Mouse (Mus musculus) embryonic facial prominence, embryonic 15.5 days (tissue): ENCODE data around the gene Etfdh. TPM values are rescaled to one million over a fixed set of nuclear protein-coding genes. Genes with fewer than 3 reads are reported as not detected.
A peak's percentile ranks its signal among the peaks of the same experiment; 100 is the strongest.
"Not testable (repeated sequence)": the region's sequence is repeated elsewhere in the genome, so short reads cannot be mapped to it uniquely, and the experiment has no call there.

ENCODE experiments used
- ATAC-seq: fragments of 200-750 bp; cut with Nextera tagmentation; 2 replicates; pipeline ENCODE4 v1.8.0; 2017; ENCODE audit warnings: low read depth, moderate TSS enrichment; ENCODE audit not compliant: insufficient number of reproducible peaks, low FRiP score, low TSS enrichment
- H3K27ac ChIP-seq: fragments of 300-500 bp; sonication (generic); replicated peaks from 2 replicates; pipeline ENCODE4 v1.5.1; 2015; ENCODE audit warnings: mild to moderate bottlenecking, inconsistent platforms
- H3K27me3 ChIP-seq: fragments of 300-500 bp; sonication (generic); 2 replicates; pipeline ENCODE4 v1.6.1; 2015; ENCODE audit warnings: inconsistent platforms
- H3K36me3 ChIP-seq: fragments of 300-500 bp; sonication (generic); 2 replicates; pipeline ENCODE4 v1.6.1; 2015; ENCODE audit warnings: mild to moderate bottlenecking, inconsistent platforms
- H3K4me1 ChIP-seq: fragments of 300-500 bp; sonication (generic); 2 replicates; pipeline ENCODE4 v1.6.1; 2015; ENCODE audit warnings: inconsistent platforms
- H3K4me2 ChIP-seq: fragments of 300-500 bp; sonication (generic); replicated peaks from 2 replicates; pipeline ENCODE4 v1.6.1; 2015; ENCODE audit warnings: mild to moderate bottlenecking, inconsistent platforms
- H3K4me3 ChIP-seq: fragments of 300-500 bp; sonication (generic); replicated peaks from 2 replicates; pipeline ENCODE4 v1.5.1; 2015; ENCODE audit warnings: mild to moderate bottlenecking, inconsistent platforms
- H3K9ac ChIP-seq: fragments of 300-500 bp; sonication (generic); 2 replicates; pipeline ENCODE4 v1.6.1; 2015; ENCODE audit warnings: inconsistent platforms
- H3K9me3 ChIP-seq: fragments of 300-500 bp; sonication (generic); replicated peaks from 2 replicates; pipeline ENCODE4 v1.6.1; 2016; ENCODE audit warnings: inconsistent platforms
- WGBS: fragments of 180-500 bp; shearing (Covaris S2); methylation state at CpG from one replicate; pipeline ENCODE4 v1.1.7; 2015; 5-methylcytosine and 5-hydroxymethylcytosine counted together
- polyA plus RNA-seq: library from polyadenylated mRNA; unstranded; fragments of >200 nt; fragmentation: Nextera tagmentation; extraction: Ambion mirVana; gene quantifications from 2 replicates; pipeline ENCODE4 v1.2.1, GENCODE M21; 2015

Gene Etfdh
- polyA plus RNA-seq, 1 experiment from 2014 or later = 54.6 TPM

GRCm38 (mm10) chr3:79576865-79577264, 52.4 kb downstream of the Etfdh start:
- ATAC-seq = 0 out of 2 replicates have a peak, but pooled peaks have one; percentile 61
- 31% methylated on average over 5 of the region's 5 CpGs for WGBS
- H3K27ac ChIP-seq = no peak overlapping the region
- no peak overlapping the region for H3K4me2 ChIP-seq
- H3K27me3 ChIP-seq = no peaks in the 10 kb centered on the region
- no peaks in the 10 kb centered on the region for H3K9me3 ChIP-seq
- no peak overlapping the region for H3K4me3 ChIP-seq
- 0 out of 2 replicates have a peak, but pooled peaks cover 4% of the 10 kb centered on the region for H3K4me1 ChIP-seq
- no peak overlapping the region for H3K9ac ChIP-seq
- H3K36me3 ChIP-seq = no peaks in the 10 kb centered on the region

DNA sequence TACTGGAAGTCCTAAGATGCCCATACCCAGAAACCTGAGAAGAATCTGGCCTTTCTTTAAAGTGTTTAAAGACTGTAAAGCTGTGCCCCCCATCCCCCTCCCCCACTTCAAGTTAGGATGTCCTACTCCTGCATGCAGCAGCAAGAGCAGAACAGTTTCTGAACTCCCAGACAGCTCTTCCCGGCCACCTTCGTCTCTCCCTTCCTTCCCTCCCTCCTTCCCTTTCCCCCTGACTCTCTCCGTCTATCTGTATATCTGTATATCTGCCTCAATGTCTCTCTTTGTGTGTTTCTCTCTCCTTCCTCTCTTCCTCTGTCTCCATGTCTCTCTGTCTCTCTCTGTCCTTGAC, 52.9 kb downstream of the Etfdh start:
- Histone ChIP-seq H3K36me3 (no peaks in the 10 kb centered on the region), H3K27me3 (no peaks in the 10 kb centered on the region), H3K27ac (no peak overlapping the region), H3K4me1 (0 out of 2 replicates have a peak, but pooled peaks cover 4% of the 10 kb centered on the region), H3K4me3 (no peak overlapping the region), H3K4me2 (peak overlapping the region; percentile 25), H3K9me3 (no peaks in the 10 kb centered on the region), H3K9ac (no peak overlapping the region)
- WGBS = 18% methylated on average over 3 of the region's 3 CpGs
- ATAC-seq = no peak

DNA sequence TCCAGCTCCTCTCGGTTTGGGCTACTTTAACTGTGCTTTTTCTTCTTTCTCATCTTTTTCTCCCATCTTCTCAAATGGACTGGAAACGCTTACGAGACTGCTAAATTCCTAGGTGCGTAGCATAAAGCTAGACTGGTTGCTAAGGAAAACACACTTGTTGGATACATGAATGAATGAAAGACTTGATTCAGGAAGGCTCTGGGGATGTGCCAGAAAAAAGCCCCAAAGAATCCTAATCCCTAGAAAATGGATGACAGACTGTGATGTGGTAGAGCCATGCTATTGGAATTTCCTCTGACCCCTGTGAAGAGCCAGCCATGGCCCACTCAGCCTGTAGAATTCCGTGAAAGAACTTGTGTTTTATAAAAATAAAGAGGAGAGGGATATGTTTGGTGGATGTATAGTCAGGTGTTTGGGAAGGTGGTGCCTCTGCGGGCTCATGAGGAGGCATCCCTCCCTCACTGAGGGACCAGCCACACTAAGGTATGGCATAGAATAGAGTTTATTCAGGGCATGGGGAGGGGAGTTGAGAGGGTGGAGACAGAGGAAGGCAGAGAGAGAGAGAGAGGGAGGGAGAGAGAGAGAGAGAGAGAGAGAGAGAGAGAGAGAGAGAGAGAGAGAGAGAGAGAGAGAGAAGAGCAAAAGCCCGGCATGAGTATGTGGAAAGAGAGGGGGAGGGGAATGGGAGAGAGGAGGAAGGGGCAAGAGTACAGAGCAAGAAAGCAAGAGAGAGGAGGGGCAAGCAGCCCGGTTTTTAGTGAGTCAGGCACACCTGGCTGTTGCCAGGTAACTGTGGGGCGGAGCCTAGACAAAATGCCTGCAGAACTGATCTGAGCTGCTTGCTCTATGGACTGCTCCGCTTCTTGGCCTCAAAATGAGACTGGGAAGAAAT, 53.5 kb downstream of the Etfdh start:
- no peaks in the 10 kb centered on the region for H3K9me3 ChIP-seq
- H3K27me3 ChIP-seq = no peaks in the 10 kb centered on the region
- 0 out of 2 replicates have a peak, but pooled peaks cover 4% of the 10 kb centered on the region for H3K4me1 ChIP-seq
- ATAC-seq = peak; percentile 63; the same call in 1 of the 2 replicates
- WGBS = 28% methylated on average over 10 of the region's 10 CpGs
- H3K4me2 ChIP-seq = peak overlapping the region; percentile 25
- H3K27ac ChIP-seq = no peak overlapping the region
- no peaks in the 10 kb centered on the region for H3K36me3 ChIP-seq
- H3K4me3 ChIP-seq = no peak overlapping the region
- no peak overlapping the region for H3K9ac ChIP-seq

- Histone ChIP-seq H3K27ac (no peak overlapping the region), H3K27me3 (no peaks in the 10 kb centered on the region), H3K36me3 (no peaks in the 10 kb centered on the region), H3K9me3 (no peaks in the 10 kb centered on the region), H3K4me1 (0 out of 2 replicates have a peak, but pooled peaks cover 4% of the 10 kb centered on the region), H3K9ac (no peak overlapping the region), H3K4me2 (no peak overlapping the region), H3K4me3 (no peak overlapping the region)
- ATAC-seq = no peak
- 86% methylated on average over 3 of the region's 3 CpGs for WGBS
Observed at GRCm38 (mm10) chr3:79574336-79574735, 55.0 kb downstream of the Etfdh start.

- WGBS = 90% methylated on average over 5 of the region's 5 CpGs
- not testable (repeated sequence) for H3K36me3 ChIP-seq, H3K27ac ChIP-seq, H3K9ac ChIP-seq, H3K4me1 ChIP-seq, H3K4me2 ChIP-seq, H3K4me3 ChIP-seq, H3K27me3 ChIP-seq, H3K9me3 ChIP-seq, ATAC-seq
Observed at GRCm38 (mm10) chr3:79573376-79573775, 55.9 kb downstream of the Etfdh start.

DNA sequence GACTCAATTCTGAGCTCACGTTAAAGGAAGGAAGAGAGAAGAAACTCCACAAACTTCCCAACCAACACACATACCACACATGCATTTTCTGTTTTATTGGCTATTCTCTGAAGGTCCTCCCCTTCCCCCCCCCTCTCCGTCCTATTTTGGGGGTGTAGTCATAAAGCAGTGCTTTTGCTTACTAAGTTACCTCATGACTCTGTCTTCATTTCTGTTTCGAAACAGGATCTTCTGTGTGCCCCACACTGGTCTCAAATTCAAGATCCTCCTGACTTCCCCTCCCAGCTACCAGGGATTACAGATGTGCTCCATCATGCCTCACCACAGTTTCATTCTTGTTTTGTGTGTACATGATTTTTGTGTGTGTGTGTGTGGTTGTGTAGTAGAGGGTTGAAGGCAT, 56.9 kb downstream of the Etfdh start:
- no peaks in the 10 kb centered on the region for H3K9me3 ChIP-seq
- no peak overlapping the region for H3K27ac ChIP-seq
- H3K27me3 ChIP-seq = no peaks in the 10 kb centered on the region
- H3K4me2 ChIP-seq = no peak overlapping the region
- H3K4me1 ChIP-seq = peaks cover 9% of the 10 kb centered on the region; the same call in 1 of the 2 replicates
- no peak overlapping the region for H3K4me3 ChIP-seq
- ATAC-seq = no peak
- 58% methylated on average over 3 of the region's 3 CpGs for WGBS
- H3K9ac ChIP-seq = no peak overlapping the region
- no peaks in the 10 kb centered on the region for H3K36me3 ChIP-seq

GRCm38 (mm10) chr3:79569351-79569681, 60.0 kb downstream of the Etfdh start:
- WGBS = 77% methylated on average over 3 of the region's 3 CpGs

GRCm38 (mm10) chr3:79568629-79569350, 60.5 kb downstream of the Etfdh start:
- 84% methylated on average over 16 of the region's 16 CpGs for WGBS
- Histone ChIP-seq H3K4me1 (peaks cover 12% of the 10 kb centered on the region), H3K4me2 (peak overlapping the region; percentile 83; the same call in 1 of the 2 replicates), H3K27me3 (no peaks in the 10 kb centered on the region), H3K36me3 (no peaks in the 10 kb centered on the region), H3K27ac (peak overlapping the region; percentile 78), H3K9ac (no peak overlapping the region), H3K4me3 (peak overlapping the region; percentile 82), H3K9me3 (no peaks in the 10 kb centered on the region)
- ATAC-seq = no peak

More at GRCm38 (mm10) chr3:79569351-79569681, 60.0 kb downstream of the Etfdh start:
- Histone ChIP-seq H3K9me3 (no peaks in the 10 kb centered on the region), H3K4me2 (no peak overlapping the region), H3K36me3 (no peaks in the 10 kb centered on the region), H3K9ac (no peak overlapping the region), H3K4me3 (no peak overlapping the region), H3K27me3 (no peaks in the 10 kb centered on the region), H3K27ac (no peak overlapping the region), H3K4me1 (peaks cover 12% of the 10 kb centered on the region)
- ATAC-seq = no peak

- H3K4me1 ChIP-seq = peaks cover 12% of the 10 kb centered on the region
- under 1% methylated on average over 53 of the region's 55 CpGs for WGBS
- peak within 1 kb of the TSS; percentile 69 for H3K9ac ChIP-seq
- peak within 1 kb of the TSS; percentile 83 for H3K4me2 ChIP-seq
- peak within 1 kb of the TSS; percentile 82 for H3K4me3 ChIP-seq
- H3K27ac ChIP-seq = peak within 1 kb of the TSS; percentile 78
- no peaks in the 10 kb centered on the region for H3K27me3 ChIP-seq
- H3K36me3 ChIP-seq = no peaks in the 10 kb centered on the region
- peak; percentile 94 for ATAC-seq
- no peaks in the 10 kb centered on the region for H3K9me3 ChIP-seq
Observed at GRCm38 (mm10) chr3:79567703-79568362, 61.5 kb downstream of the Etfdh start, which contains the start of gene Fnip2. Fnip2 (minus strand) TSS chr3:79567796.

- no peak; the same call in 1 of the 2 replicates for ATAC-seq
- peak overlapping the region; percentile 69 for H3K9ac ChIP-seq
- H3K9me3 ChIP-seq = no peaks in the 10 kb centered on the region
- H3K4me2 ChIP-seq = peak overlapping the region; percentile 83
- H3K4me3 ChIP-seq = peak overlapping the region; percentile 82
- peak overlapping the region; percentile 78; the same call in 1 of the 2 replicates for H3K27ac ChIP-seq
- peaks cover 12% of the 10 kb centered on the region for H3K4me1 ChIP-seq
- H3K27me3 ChIP-seq = no peaks in the 10 kb centered on the region
- 1% methylated on average over 58 of the region's 60 CpGs for WGBS
- H3K36me3 ChIP-seq = no peaks in the 10 kb centered on the region
Observed at GRCm38 (mm10) chr3:79566716-79567691, 62.3 kb downstream of the Etfdh start.
